Mouse (Mus musculus): ENCODE results near the gene Atp6v0d1. TPM values are rescaled to one million over a fixed set of nuclear protein-coding genes. Genes with fewer than 3 reads are reported as not detected.
A peak's percentile ranks its signal among the peaks of the same experiment; 100 is the strongest.
"Not testable (repeated sequence)": the region's sequence is repeated elsewhere in the genome, so short reads cannot be mapped to it uniquely, and the experiment has no call there.

The Atp6v0d1 gene
- polyA plus RNA-seq, 1 experiment from 2014 or later = 273 TPM

DNA sequence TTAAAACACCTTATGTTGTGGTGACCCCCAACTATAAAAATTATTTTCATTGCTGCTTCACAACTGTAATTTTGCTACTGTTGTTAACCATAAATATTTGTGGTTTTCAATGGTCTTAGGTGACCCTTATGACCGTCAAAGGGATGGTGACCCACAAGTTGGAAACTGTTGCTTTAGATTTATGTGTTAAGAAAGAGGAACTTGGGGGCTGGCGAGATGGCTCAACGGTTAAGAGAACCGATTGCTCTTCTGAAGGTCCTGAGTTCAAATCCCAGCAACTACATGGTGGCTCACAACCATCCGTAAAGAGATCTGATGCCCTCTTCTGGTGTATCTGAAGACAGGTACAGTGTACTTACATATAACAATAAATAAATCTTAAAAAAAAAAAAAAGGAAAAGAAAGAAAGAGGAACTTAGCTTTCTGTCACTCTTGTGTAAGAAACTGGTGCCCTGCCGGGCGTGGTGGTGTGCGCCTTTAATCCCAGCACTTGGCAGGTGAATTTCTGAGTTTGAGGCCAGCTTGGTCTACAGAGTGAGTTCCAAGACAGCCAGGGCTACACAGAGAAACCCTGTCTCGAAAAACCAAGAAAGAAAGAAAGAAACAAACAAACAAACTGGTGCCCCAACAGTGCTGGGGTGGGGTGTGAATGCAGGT, 1.1 kb downstream of the Atp6v0d1 start:
- not testable (repeated sequence) for H3K9me3 ChIP-seq (ENCODE audit: control insufficient read depth, low read length); ATAC-seq; H3K27ac ChIP-seq (ENCODE audit: low read depth, low read length); H3K27me3 ChIP-seq (replicated peaks; ENCODE audit: control insufficient read depth, insufficient read depth, low read length); H3K36me3 ChIP-seq (ENCODE audit: control insufficient read depth, insufficient read depth, low read length)
- Histone ChIP-seq H3K4me2 (ENCODE audit: low read length) (peak overlapping the region; percentile 90), H3K4me3 (ENCODE audit: low read length) (peak overlapping the region; percentile 73), H3K4me1 (ENCODE audit: control insufficient read depth, insufficient read depth, low read depth, low read length) (peaks cover 29% of the 10 kb centered on the region), H3K9ac (ENCODE audit: low read depth, low read length) (peak overlapping the region; percentile 85)
- WGBS = 84% methylated on average over 9 of the region's 9 CpGs

DNA sequence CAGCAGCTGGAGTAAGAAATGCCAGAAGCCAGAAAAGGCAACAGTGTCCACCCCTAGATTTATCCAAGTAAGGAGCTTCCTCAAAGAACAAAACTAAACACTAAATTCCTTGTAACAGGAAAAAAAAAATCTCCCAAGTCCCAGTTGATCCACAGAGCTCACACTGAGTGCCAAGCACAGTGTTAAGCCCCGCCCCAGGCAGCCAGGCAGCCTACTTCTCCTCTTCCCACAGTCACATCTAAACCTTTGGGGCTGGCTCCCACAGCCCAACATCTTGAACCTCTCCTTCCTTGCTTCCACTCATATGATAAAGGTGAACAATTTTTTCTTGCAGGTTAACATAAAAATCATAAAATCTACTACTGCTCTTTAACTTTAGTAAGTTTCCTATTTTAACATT, 2.0 kb downstream of the Atp6v0d1 start:
- H3K4me2 ChIP-seq (ENCODE audit: low read length) = no peak overlapping the region
- H3K9me3 ChIP-seq (ENCODE audit: control insufficient read depth, low read length) = no peaks in the 10 kb centered on the region
- H3K36me3 ChIP-seq (ENCODE audit: control insufficient read depth, insufficient read depth, low read length) = no peaks in the 10 kb centered on the region
- WGBS = 95% methylated on average over 1 of the region's 1 CpGs
- H3K9ac ChIP-seq (ENCODE audit: low read depth, low read length) = no peak overlapping the region
- no peak overlapping the region for H3K4me3 ChIP-seq (ENCODE audit: low read length)
- H3K27ac ChIP-seq (ENCODE audit: low read depth, low read length) = no peak overlapping the region
- no peak for ATAC-seq
- no peaks in the 10 kb centered on the region for H3K27me3 ChIP-seq (replicated peaks; ENCODE audit: control insufficient read depth, insufficient read depth, low read length)
- H3K4me1 ChIP-seq (ENCODE audit: control insufficient read depth, insufficient read depth, low read depth, low read length) = peaks cover 29% of the 10 kb centered on the region

DNA sequence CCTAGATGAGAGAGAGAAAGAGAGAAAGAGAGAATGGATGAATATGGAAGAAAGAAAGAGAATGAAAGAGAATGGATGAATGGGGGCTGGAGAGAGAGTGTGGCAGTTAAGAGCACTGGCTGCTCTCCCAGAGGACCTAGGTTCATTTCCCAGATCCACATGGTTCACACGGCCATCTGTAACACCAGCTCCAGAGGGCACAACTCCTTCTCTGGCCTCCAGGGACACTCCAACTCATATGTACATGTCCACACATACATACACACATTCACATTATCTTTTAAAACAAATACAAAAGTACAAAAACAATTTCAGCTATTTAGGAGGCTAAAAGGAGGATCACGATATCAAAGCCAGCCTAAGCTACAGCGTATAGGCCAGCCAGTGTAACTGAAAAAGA, 3.0 kb downstream of the Atp6v0d1 start:
- 78% methylated on average over 3 of the region's 3 CpGs for WGBS
- ATAC-seq = no peak
- Histone ChIP-seq H3K4me2 (ENCODE audit: low read length) (no peak overlapping the region), H3K27ac (ENCODE audit: low read depth, low read length) (no peak overlapping the region), H3K4me1 (ENCODE audit: control insufficient read depth, insufficient read depth, low read depth, low read length) (peaks cover 29% of the 10 kb centered on the region), H3K36me3 (ENCODE audit: control insufficient read depth, insufficient read depth, low read length) (no peaks in the 10 kb centered on the region), H3K4me3 (ENCODE audit: low read length) (no peak overlapping the region), H3K9ac (ENCODE audit: low read depth, low read length) (no peak overlapping the region), H3K27me3 (replicated peaks; ENCODE audit: control insufficient read depth, insufficient read depth, low read length) (no peaks in the 10 kb centered on the region), H3K9me3 (ENCODE audit: control insufficient read depth, low read length) (no peaks in the 10 kb centered on the region)

DNA sequence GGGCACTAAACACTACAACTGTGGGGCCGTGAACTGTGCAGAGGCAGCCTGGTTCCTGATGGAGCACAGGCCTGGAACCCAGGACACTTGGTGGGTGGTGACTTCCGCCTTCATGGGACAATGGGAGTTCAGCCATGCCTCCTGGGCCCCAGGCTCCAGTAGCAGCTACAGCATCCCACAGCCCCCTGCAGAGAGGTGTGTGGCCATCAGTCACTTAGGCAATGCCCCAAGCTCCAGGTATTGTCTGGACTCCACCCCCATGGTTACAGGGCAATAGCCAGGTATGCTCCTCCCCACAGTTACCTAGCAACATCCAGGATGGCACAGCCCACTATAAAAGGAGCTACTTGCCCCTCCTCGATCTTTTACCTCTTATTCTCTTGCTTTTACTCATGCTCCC, 10.6 kb downstream of the Atp6v0d1 start:
- no peaks in the 10 kb centered on the region for H3K27me3 ChIP-seq (replicated peaks; ENCODE audit: control insufficient read depth, insufficient read depth, low read length)
- H3K4me3 ChIP-seq (ENCODE audit: low read length) = no peak overlapping the region
- no peaks in the 10 kb centered on the region for H3K4me1 ChIP-seq (ENCODE audit: control insufficient read depth, insufficient read depth, low read depth, low read length)
- H3K36me3 ChIP-seq (ENCODE audit: control insufficient read depth, insufficient read depth, low read length) = no peaks in the 10 kb centered on the region
- no peaks in the 10 kb centered on the region for H3K9me3 ChIP-seq (ENCODE audit: control insufficient read depth, low read length)
- WGBS = 61% methylated on average over 3 of the region's 3 CpGs
- H3K9ac ChIP-seq (ENCODE audit: low read depth, low read length) = no peak overlapping the region
- no peak overlapping the region for H3K27ac ChIP-seq (ENCODE audit: low read depth, low read length)
- no peak for ATAC-seq
- no peak overlapping the region for H3K4me2 ChIP-seq (ENCODE audit: low read length)

DNA sequence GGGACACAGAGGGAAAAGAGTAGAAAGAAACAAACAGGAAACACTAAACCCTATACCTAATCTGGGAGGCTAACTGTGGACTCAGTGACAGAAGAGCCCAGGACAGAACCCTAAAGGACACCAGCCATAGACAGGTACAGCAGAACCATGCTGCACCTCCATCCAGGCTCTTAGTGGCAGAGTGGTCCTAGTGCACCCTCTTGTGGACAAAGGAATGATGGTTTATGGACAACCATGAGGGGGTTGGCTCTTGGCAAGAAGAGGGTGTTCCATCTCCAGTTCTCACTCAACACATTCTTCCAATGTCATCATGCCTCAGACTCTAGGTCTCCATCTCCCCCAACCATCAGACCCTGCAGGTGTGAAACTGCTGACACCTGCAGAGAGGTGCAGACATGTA, 11.8 kb downstream of the Atp6v0d1 start:
- no peaks in the 10 kb centered on the region for H3K36me3 ChIP-seq (ENCODE audit: control insufficient read depth, insufficient read depth, low read length)
- ATAC-seq = peak; percentile 72; the same call in 1 of the 2 replicates
- no peak overlapping the region for H3K4me2 ChIP-seq (ENCODE audit: low read length)
- H3K4me3 ChIP-seq (ENCODE audit: low read length) = no peak overlapping the region
- H3K27me3 ChIP-seq (replicated peaks; ENCODE audit: control insufficient read depth, insufficient read depth, low read length) = no peaks in the 10 kb centered on the region
- H3K4me1 ChIP-seq (ENCODE audit: control insufficient read depth, insufficient read depth, low read depth, low read length) = no peaks in the 10 kb centered on the region
- H3K9me3 ChIP-seq (ENCODE audit: control insufficient read depth, low read length) = no peaks in the 10 kb centered on the region
- H3K9ac ChIP-seq (ENCODE audit: low read depth, low read length) = no peak overlapping the region
- H3K27ac ChIP-seq (ENCODE audit: low read depth, low read length) = no peak overlapping the region

DNA sequence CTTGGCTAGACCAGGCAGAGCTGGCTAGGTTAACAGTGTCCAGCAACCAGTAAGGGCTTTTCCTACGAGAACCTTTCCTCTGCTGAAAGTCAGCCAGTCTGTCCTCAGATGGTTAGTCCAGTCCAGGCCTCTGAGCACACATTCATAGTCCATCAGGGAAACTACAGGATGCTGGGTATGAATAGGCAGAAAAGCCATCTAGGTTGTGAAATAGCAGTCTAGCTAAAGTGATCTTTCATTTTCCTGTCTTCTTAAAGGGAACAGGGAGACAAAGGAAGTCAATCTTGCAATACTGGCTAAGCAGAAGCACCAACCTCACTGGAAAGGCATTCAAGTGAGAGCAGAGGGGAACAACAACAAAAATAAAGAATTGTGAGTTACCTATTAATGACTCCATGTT, 13.0 kb downstream of the Atp6v0d1 start:
- Histone ChIP-seq H3K9ac (ENCODE audit: low read depth, low read length) (no peak overlapping the region), H3K4me3 (ENCODE audit: low read length) (no peak overlapping the region), H3K27ac (ENCODE audit: low read depth, low read length) (no peak overlapping the region), H3K4me2 (ENCODE audit: low read length) (no peak overlapping the region), H3K36me3 (ENCODE audit: control insufficient read depth, insufficient read depth, low read length) (no peaks in the 10 kb centered on the region), H3K9me3 (ENCODE audit: control insufficient read depth, low read length) (no peaks in the 10 kb centered on the region), H3K27me3 (replicated peaks; ENCODE audit: control insufficient read depth, insufficient read depth, low read length) (no peaks in the 10 kb centered on the region), H3K4me1 (ENCODE audit: control insufficient read depth, insufficient read depth, low read depth, low read length) (no peaks in the 10 kb centered on the region)
- ATAC-seq = no peak
- WGBS = 85% methylated on average over 1 of the region's 1 CpGs

DNA sequence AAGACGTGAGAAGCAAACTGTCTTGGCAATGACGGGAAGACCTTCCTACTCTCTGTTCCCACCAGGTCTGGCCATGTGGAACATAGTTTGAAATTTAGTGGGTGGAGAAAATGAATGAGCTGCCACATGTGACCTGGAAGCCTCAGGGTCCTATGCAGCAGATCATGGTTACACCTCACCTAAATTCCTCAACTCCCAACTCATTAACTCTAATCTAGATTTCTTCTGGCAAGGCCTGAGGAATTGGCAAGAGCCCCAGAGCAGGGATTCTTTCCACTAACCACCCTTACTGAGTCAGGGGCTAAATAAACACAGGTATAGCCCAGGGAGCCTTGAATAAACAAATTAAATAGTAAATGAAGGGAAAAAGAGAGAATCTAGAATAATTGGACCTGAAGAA, 13.8 kb downstream of the Atp6v0d1 start:
- no peak overlapping the region for H3K4me3 ChIP-seq (ENCODE audit: low read length)
- 95% methylated on average over 2 of the region's 2 CpGs for WGBS
- no peaks in the 10 kb centered on the region for H3K36me3 ChIP-seq (ENCODE audit: control insufficient read depth, insufficient read depth, low read length)
- H3K4me2 ChIP-seq (ENCODE audit: low read length) = no peak overlapping the region
- H3K4me1 ChIP-seq (ENCODE audit: control insufficient read depth, insufficient read depth, low read depth, low read length) = no peaks in the 10 kb centered on the region
- no peak overlapping the region for H3K9ac ChIP-seq (ENCODE audit: low read depth, low read length)
- H3K27me3 ChIP-seq (replicated peaks; ENCODE audit: control insufficient read depth, insufficient read depth, low read length) = no peaks in the 10 kb centered on the region
- no peak for ATAC-seq
- no peak overlapping the region for H3K27ac ChIP-seq (ENCODE audit: low read depth, low read length)
- no peaks in the 10 kb centered on the region for H3K9me3 ChIP-seq (ENCODE audit: control insufficient read depth, low read length)

DNA sequence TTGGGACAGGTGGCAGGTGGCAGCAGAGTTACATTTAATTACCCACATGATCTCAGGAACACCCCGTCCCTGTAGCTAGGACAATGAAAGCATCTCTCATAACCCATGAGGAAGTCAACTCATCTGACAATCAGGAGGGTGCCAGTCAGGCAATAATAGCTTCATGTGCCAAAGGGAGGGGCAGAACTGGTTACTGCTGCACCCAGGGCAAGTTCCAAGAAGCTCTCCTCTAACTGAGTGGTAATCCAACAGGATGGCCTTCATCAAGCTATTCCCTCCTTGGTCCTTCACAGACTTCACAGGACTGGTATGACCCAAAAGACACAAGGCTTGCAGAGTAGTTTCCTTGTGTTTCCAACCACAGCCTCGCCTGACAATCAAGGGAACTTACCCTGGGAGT, 15.8 kb downstream of the Atp6v0d1 start:
- no peaks in the 10 kb centered on the region for H3K9me3 ChIP-seq (ENCODE audit: control insufficient read depth, low read length)
- ATAC-seq = no peak
- H3K4me1 ChIP-seq (ENCODE audit: control insufficient read depth, insufficient read depth, low read depth, low read length) = peaks cover 6% of the 10 kb centered on the region
- H3K4me3 ChIP-seq (ENCODE audit: low read length) = no peak overlapping the region
- H3K9ac ChIP-seq (ENCODE audit: low read depth, low read length) = no peak overlapping the region
- no peak overlapping the region for H3K4me2 ChIP-seq (ENCODE audit: low read length)
- no peaks in the 10 kb centered on the region for H3K36me3 ChIP-seq (ENCODE audit: control insufficient read depth, insufficient read depth, low read length)
- WGBS = 85% methylated on average over 2 of the region's 2 CpGs
- no peaks in the 10 kb centered on the region for H3K27me3 ChIP-seq (replicated peaks; ENCODE audit: control insufficient read depth, insufficient read depth, low read length)
- H3K27ac ChIP-seq (ENCODE audit: low read depth, low read length) = no peak overlapping the region

DNA sequence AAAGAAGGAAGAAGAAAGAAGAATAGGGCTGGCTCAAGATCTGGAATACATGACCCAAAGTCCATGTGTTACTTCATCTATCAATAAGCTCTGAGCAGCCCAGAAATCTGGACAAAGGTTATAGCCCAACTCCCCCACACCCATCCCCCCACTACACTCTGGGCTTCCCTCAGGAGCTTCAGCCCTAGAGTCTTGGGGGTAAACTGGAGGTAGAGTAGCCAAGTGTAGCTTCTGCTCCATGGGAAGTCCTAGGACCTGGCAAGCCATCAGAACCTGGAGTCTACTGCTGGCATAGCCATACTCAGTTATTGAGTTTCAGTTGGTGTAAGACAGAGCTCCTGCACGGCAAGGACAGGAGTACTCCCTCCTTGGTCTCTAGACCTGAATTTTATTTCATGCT, 16.3 kb downstream of the Atp6v0d1 start:
- ATAC-seq = no peak
- WGBS = 90% methylated on average over 1 of the region's 1 CpGs
- Histone ChIP-seq H3K9ac (ENCODE audit: low read depth, low read length) (no peak overlapping the region), H3K9me3 (ENCODE audit: control insufficient read depth, low read length) (no peaks in the 10 kb centered on the region), H3K27ac (ENCODE audit: low read depth, low read length) (no peak overlapping the region), H3K4me1 (ENCODE audit: control insufficient read depth, insufficient read depth, low read depth, low read length) (peaks cover 11% of the 10 kb centered on the region), H3K36me3 (ENCODE audit: control insufficient read depth, insufficient read depth, low read length) (no peaks in the 10 kb centered on the region), H3K4me3 (ENCODE audit: low read length) (no peak overlapping the region), H3K4me2 (ENCODE audit: low read length) (no peak overlapping the region), H3K27me3 (replicated peaks; ENCODE audit: control insufficient read depth, insufficient read depth, low read length) (no peaks in the 10 kb centered on the region)

Data from hindbrain, embryonic 16.5 days (tissue).